Mouse (Mus musculus): Measurements from ENCODE around the gene Dennd2c. TPM values are rescaled to one million over a fixed set of nuclear protein-coding genes. Genes with fewer than 3 reads are reported as not detected.

Dennd2c gene
- polyA plus RNA-seq (2015; fragmentation: Nextera tagmentation; extraction: Ambion mirVana), result 7.4 and 7.8 TPM in 2 replicates

- DNase-seq (ENCODE audit: low spot score), result peak; percentile 89
Measured at GRCm38 (mm10) chr3:103102454-103103390, at the start of gene Dennd2c. Gene Dennd2c, plus strand, starts transcription at chr3:103102604.

GRCm38 (mm10) chr3:103056016-103056595 lies 46.3 kb upstream of the Dennd2c start:
- no peak for DNase-seq (ENCODE audit: low spot score)

GRCm38 (mm10) chr3:103057752-103058151 lies 44.7 kb upstream of the Dennd2c start:
- no peak for DNase-seq (ENCODE audit: low spot score)

GRCm38 (mm10) chr3:103058207-103059157 lies 43.9 kb upstream of the Dennd2c start, which contains the start of gene Nras:
Gene Nras, plus strand, starts transcription at chr3:103058285.
- peak; percentile 93 for DNase-seq (ENCODE audit: low spot score)

- no peak for DNase-seq (ENCODE audit: low spot score)
Measured at GRCm38 (mm10) chr3:103066927-103067326, 35.5 kb upstream of the Dennd2c start.

- DNase-seq (ENCODE audit: low spot score), result no peak
Measured at GRCm38 (mm10) chr3:103068971-103069370, 33.4 kb upstream of the Dennd2c start.

- DNase-seq (ENCODE audit: low spot score), result no peak
Measured at GRCm38 (mm10) chr3:103073771-103074170, 28.6 kb upstream of the Dennd2c start, which contains the start of gene Ampd1. Gene Ampd1, plus strand, starts transcription at chr3:103074014.

- no peak for DNase-seq (ENCODE audit: low spot score)
Measured at GRCm38 (mm10) chr3:103075871-103076270, 26.5 kb upstream of the Dennd2c start.

GRCm38 (mm10) chr3:103076476-103076875 lies 25.9 kb upstream of the Dennd2c start:
- no peak for DNase-seq (ENCODE audit: low spot score)

- DNase-seq (ENCODE audit: low spot score), result no peak
Measured at GRCm38 (mm10) chr3:103079301-103079700, 23.1 kb upstream of the Dennd2c start.

- no peak for DNase-seq (ENCODE audit: low spot score)
Measured at GRCm38 (mm10) chr3:103081051-103081450, 21.4 kb upstream of the Dennd2c start.

GRCm38 (mm10) chr3:103081861-103082453 lies 20.4 kb upstream of the Dennd2c start:
- no peak for DNase-seq (ENCODE audit: low spot score)

GRCm38 (mm10) chr3:103082761-103083160 lies 19.6 kb upstream of the Dennd2c start:
- DNase-seq (ENCODE audit: low spot score), result no peak

GRCm38 (mm10) chr3:103085986-103086385 lies 16.4 kb upstream of the Dennd2c start:
- no peak for DNase-seq (ENCODE audit: low spot score)

GRCm38 (mm10) chr3:103091753-103092152 lies 10.7 kb upstream of the Dennd2c start:
- DNase-seq (ENCODE audit: low spot score), result peak; percentile 78

GRCm38 (mm10) chr3:103098662-103099061 lies 3.7 kb upstream of the Dennd2c start:
- no peak for DNase-seq (ENCODE audit: low spot score)

GRCm38 (mm10) chr3:103099667-103100066 lies 2.7 kb upstream of the Dennd2c start:
- DNase-seq (ENCODE audit: low spot score), result peak; percentile 36

- DNase-seq (ENCODE audit: low spot score), result peak; percentile 52
Measured at GRCm38 (mm10) chr3:103100735-103101134, 1.7 kb upstream of the Dennd2c start.

- no peak for DNase-seq (ENCODE audit: low spot score)
Measured at GRCm38 (mm10) chr3:103101194-103101593, 1.2 kb upstream of the Dennd2c start.

- no peak for DNase-seq (ENCODE audit: low spot score)
Measured at GRCm38 (mm10) chr3:103101909-103102308, 495 bp upstream of the Dennd2c start.

Data from thymus, postnatal 0 days (tissue).